ENCODE assay signal across 24 mouse cellular contexts in the genomic region with DNA sequence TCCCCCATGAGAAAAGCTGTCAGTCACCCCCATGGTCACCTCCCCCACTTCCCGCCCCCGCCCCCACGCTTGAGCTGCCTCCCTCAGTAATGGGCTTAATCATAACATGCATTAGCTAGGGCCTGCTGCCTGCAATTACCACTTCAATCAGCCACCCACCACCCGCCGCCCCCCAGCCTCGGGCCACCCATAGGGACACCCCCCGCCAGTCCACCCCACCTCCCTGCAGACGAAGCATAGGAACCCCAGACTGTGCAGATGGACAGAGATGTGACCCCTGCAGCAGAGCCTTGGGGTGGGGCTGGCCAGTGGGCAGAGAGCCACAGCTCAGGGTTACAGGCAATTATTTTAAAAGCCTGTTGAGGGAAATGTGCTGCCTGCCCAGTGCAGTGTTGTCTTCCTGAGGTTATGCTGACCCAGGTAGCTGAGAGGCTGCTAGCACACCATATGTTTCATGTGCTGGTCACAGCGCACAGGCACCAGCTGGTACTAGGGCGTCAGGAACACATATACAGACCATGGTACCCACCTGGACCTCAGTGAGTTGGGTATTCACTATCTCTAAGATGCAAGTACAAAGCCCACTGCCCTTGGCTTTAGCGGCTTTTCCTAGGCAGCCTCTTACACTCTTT. TPM values are rescaled to one million over a fixed set of nuclear protein-coding genes. Genes with fewer than 3 reads are reported as not detected.
A peak's percentile ranks its signal among the peaks of the same experiment; 100 is the strongest.
DNase-seq lines count a peak whose midpoint lies in the region; ATAC-seq lines count a peak whose summit lies in the region.
"Had no signal": no experiment of that assay in that cellular context is flagged by ENCODE, and none has a peak within 500 bp of the region (broad histone marks: within the 10 kb centered on the region; RNA-seq: fewer than 3 reads in every experiment).

No protein-coding gene starts in this region.

- H3K9me3 ChIP-seq in midbrain, embryonic 11.5 days (ENCODE audit: control insufficient read depth, low read length) = no peaks in the 10 kb centered on the region
- H3K9me3 ChIP-seq in midbrain, embryonic 10.5 days (replicated peaks) = no peaks in the 10 kb centered on the region
- H3K9me3 ChIP-seq in forebrain, embryonic 15.5 days = no peaks in the 10 kb centered on the region
- H3K9me3 ChIP-seq in hindbrain, embryonic 15.5 days = no peaks in the 10 kb centered on the region
- H3K9me3 ChIP-seq in neural tube, embryonic 13.5 days = no peaks in the 10 kb centered on the region
- H3K9me3 ChIP-seq: limb, embryonic 10.5 days had no signal

- WGBS in midbrain, embryonic 11.5 days = 47% methylated on average over 11 of the region's 11 CpGs
- WGBS in midbrain, embryonic 10.5 days = 41% methylated on average over 11 of the region's 11 CpGs
- 28% methylated on average over 11 of the region's 11 CpGs for WGBS in forebrain, embryonic 15.5 days
- WGBS in hindbrain, embryonic 15.5 days = 28% methylated on average over 11 of the region's 11 CpGs
- WGBS in neural tube, embryonic 13.5 days = 24% methylated on average over 11 of the region's 11 CpGs

- no peak overlapping the region for H3K9ac ChIP-seq in midbrain, embryonic 11.5 days (ENCODE audit: low read length)
- no peak overlapping the region for H3K9ac ChIP-seq in forebrain, embryonic 15.5 days (replicated peaks)
- no peak overlapping the region for H3K9ac ChIP-seq in hindbrain, embryonic 15.5 days
- no peak overlapping the region for H3K9ac ChIP-seq in neural tube, embryonic 13.5 days

- H3K27me3 ChIP-seq in midbrain, embryonic 11.5 days (ENCODE audit: control insufficient read depth, insufficient read depth, low read length) = no peaks in the 10 kb centered on the region; the same call in 1 of the 2 replicates
- H3K27me3 ChIP-seq in midbrain, embryonic 10.5 days (ENCODE audit: low read depth, poor library complexity, severe bottlenecking) = peaks cover 73% of the 10 kb centered on the region
- H3K27me3 ChIP-seq in forebrain, embryonic 15.5 days = no peaks in the 10 kb centered on the region
- no peaks in the 10 kb centered on the region for H3K27me3 ChIP-seq in hindbrain, embryonic 15.5 days
- H3K27me3 ChIP-seq in neural tube, embryonic 13.5 days = peaks cover 48% of the 10 kb centered on the region
- H3K27me3 ChIP-seq: Patski had no signal

- no peaks in the 10 kb centered on the region for H3K36me3 ChIP-seq in midbrain, embryonic 11.5 days (ENCODE audit: control insufficient read depth, insufficient read depth, low read length)
- no peaks in the 10 kb centered on the region for H3K36me3 ChIP-seq in midbrain, embryonic 10.5 days
- H3K36me3 ChIP-seq in forebrain, embryonic 15.5 days = no peaks in the 10 kb centered on the region
- no peaks in the 10 kb centered on the region for H3K36me3 ChIP-seq in hindbrain, embryonic 15.5 days
- no peaks in the 10 kb centered on the region for H3K36me3 ChIP-seq in neural tube, embryonic 13.5 days
- H3K36me3 ChIP-seq: limb, embryonic 10.5 days had no signal

- no peak overlapping the region for H3K4me2 ChIP-seq in midbrain, embryonic 11.5 days
- no peak overlapping the region for H3K4me2 ChIP-seq in forebrain, embryonic 15.5 days (replicated peaks)
- H3K4me2 ChIP-seq in hindbrain, embryonic 15.5 days = no peak overlapping the region
- H3K4me2 ChIP-seq in neural tube, embryonic 13.5 days = no peak overlapping the region
- H3K4me2 ChIP-seq: liver, embryonic 11.5 days had no signal

- H3K27ac ChIP-seq in midbrain, embryonic 11.5 days (ENCODE audit: low read depth, low read length) = no peak overlapping the region
- H3K27ac ChIP-seq in midbrain, embryonic 10.5 days (replicated peaks) = no peak overlapping the region
- H3K27ac ChIP-seq in forebrain, embryonic 15.5 days (replicated peaks) = no peak overlapping the region
- H3K27ac ChIP-seq in hindbrain, embryonic 15.5 days (replicated peaks) = no peak overlapping the region
- peak overlapping the region; percentile 71 for H3K27ac ChIP-seq in neural tube, embryonic 13.5 days (replicated peaks)
- H3K27ac ChIP-seq: layer of hippocampus, adult 2 months; limb, embryonic 10.5 days; macrophage had no signal

- peak; percentile 55 for ATAC-seq in midbrain, embryonic 11.5 days (ENCODE audit: low FRiP score)
- peak; percentile 57 for ATAC-seq in forebrain, embryonic 15.5 days (replicated peaks)
- peak; percentile 43; the same call in 1 of the 2 replicates for ATAC-seq in hindbrain, embryonic 15.5 days (ENCODE audit: low FRiP score, low read depth)
- ATAC-seq in neural tube, embryonic 13.5 days (ENCODE audit: low read depth) = peak; percentile 27; the same call in 1 of the 2 replicates
- ATAC-seq: activated CD4-positive, CD25-positive, alpha-beta regulatory T cell, adult 4 months; Patski had no signal

- H3K4me3 ChIP-seq in midbrain, embryonic 11.5 days (ENCODE audit: low read depth, low read length) = no peak overlapping the region
- no peak overlapping the region for H3K4me3 ChIP-seq in midbrain, embryonic 10.5 days
- H3K4me3 ChIP-seq in forebrain, embryonic 15.5 days = no peak overlapping the region
- no peak overlapping the region for H3K4me3 ChIP-seq in hindbrain, embryonic 15.5 days
- H3K4me3 ChIP-seq in neural tube, embryonic 13.5 days = no peak overlapping the region
- H3K4me3 ChIP-seq: layer of hippocampus, adult 2 months; limb, embryonic 10.5 days had no signal

- H3K4me1 ChIP-seq in midbrain, embryonic 11.5 days (ENCODE audit: control insufficient read depth, insufficient read depth, low read length) = no peaks in the 10 kb centered on the region
- H3K4me1 ChIP-seq in midbrain, embryonic 10.5 days = peaks cover 23% of the 10 kb centered on the region
- peaks cover 20% of the 10 kb centered on the region for H3K4me1 ChIP-seq in forebrain, embryonic 15.5 days
- H3K4me1 ChIP-seq in hindbrain, embryonic 15.5 days (replicated peaks) = peaks cover 18% of the 10 kb centered on the region
- peaks cover 23% of the 10 kb centered on the region for H3K4me1 ChIP-seq in neural tube, embryonic 13.5 days (replicated peaks)

- DNase-seq in midbrain, embryonic 11.5 days (ENCODE audit: low spot score, missing footprints) = no peak
- no peak for DNase-seq in midbrain, embryonic 10.5 days (ENCODE audit: low spot score)
- DNase-seq in adrenal gland, postnatal 14 days = no peak
- no peak for DNase-seq in right cerebral cortex, postnatal 4 days
- no peak for DNase-seq in thymus, postnatal 25 days
- DNase-seq: B cell, adult 2 months; cerebellum, postnatal 10 days; gastrocnemius, postnatal 25 days; kidney, adult 2 months; lung, adult 2 months had no signal

RNA-seq across cellular contexts. Expression of a gene that starts 8.0 kb away (rescaled TPM):
- 2.7 and 3.1 TPM in 2 replicates for polyA plus RNA-seq in midbrain, embryonic 11.5 days (2014; fragmentation: Nextera tagmentation; extraction: Ambion mirVana)
- 3.7 and 5.0 TPM in 2 replicates for polyA plus RNA-seq in midbrain, embryonic 10.5 days (2016; fragmentation: Nextera tagmentation; extraction: Ambion mirVana)
- polyA plus RNA-seq in forebrain, embryonic 15.5 days (2015; fragmentation: Nextera tagmentation; extraction: Ambion mirVana) = 19.4 and 21.1 TPM in 2 replicates
- polyA plus RNA-seq in hindbrain, embryonic 15.5 days (2015; fragmentation: Nextera tagmentation; extraction: Ambion mirVana) = 37.5 and 40.5 TPM in 2 replicates
- polyA plus RNA-seq in neural tube, embryonic 13.5 days (2015; fragmentation: Nextera tagmentation; extraction: Ambion mirVana) = 62.4 and 73.8 TPM in 2 replicates
- 0.70 and 2.6 TPM in 2 replicates for total RNA-seq in adrenal gland, postnatal 14 days (2021)
- total RNA-seq: gastrocnemius, postnatal 25 days had no signal
- polyA plus RNA-seq: lung, adult 2 months; macrophage had no signal

RNA-seq across cellular contexts. Expression of a gene that starts 18.8 kb away (rescaled TPM):
- not detected in 2 replicates for polyA plus RNA-seq in midbrain, embryonic 11.5 days (2014; fragmentation: Nextera tagmentation; extraction: Ambion mirVana)
- polyA plus RNA-seq in midbrain, embryonic 10.5 days (2016; fragmentation: Nextera tagmentation; extraction: Ambion mirVana) = 0.05 TPM in 1 of 2 replicates, not detected in the other
- polyA plus RNA-seq in forebrain, embryonic 15.5 days (2015; fragmentation: Nextera tagmentation; extraction: Ambion mirVana) = 0.92 and 1.2 TPM in 2 replicates
- 3.0 and 3.3 TPM in 2 replicates for polyA plus RNA-seq in hindbrain, embryonic 15.5 days (2015; fragmentation: Nextera tagmentation; extraction: Ambion mirVana)
- 6.6 and 7.1 TPM in 2 replicates for polyA plus RNA-seq in neural tube, embryonic 13.5 days (2015; fragmentation: Nextera tagmentation; extraction: Ambion mirVana)
- total RNA-seq in adrenal gland, postnatal 14 days (2021) = not detected in 2 replicates
- total RNA-seq: adrenal gland, postnatal 4 days; gastrocnemius, postnatal 25 days had no signal
- polyA plus RNA-seq: activated CD4-positive, CD25-positive, alpha-beta regulatory T cell, adult 4 months; heart, postnatal 0 days; kidney, adult 2 months; limb, embryonic 10.5 days; liver, embryonic 11.5 days; lung, adult 2 months; macrophage; stomach, embryonic 16.5 days had no signal

RNA-seq across cellular contexts. Expression of a gene that starts 26.1 kb away (rescaled TPM):
- polyA plus RNA-seq in midbrain, embryonic 11.5 days (2014; fragmentation: Nextera tagmentation; extraction: Ambion mirVana) = not detected in 2 replicates
- polyA plus RNA-seq in midbrain, embryonic 10.5 days (2016; fragmentation: Nextera tagmentation; extraction: Ambion mirVana) = not detected in 2 replicates
- not detected in 2 replicates for polyA plus RNA-seq in forebrain, embryonic 15.5 days (2015; fragmentation: Nextera tagmentation; extraction: Ambion mirVana)
- polyA plus RNA-seq in hindbrain, embryonic 15.5 days (2015; fragmentation: Nextera tagmentation; extraction: Ambion mirVana) = not detected in 2 replicates
- polyA plus RNA-seq in neural tube, embryonic 13.5 days (2015; fragmentation: Nextera tagmentation; extraction: Ambion mirVana) = 0.31 and 0.62 TPM in 2 replicates
- not detected in 2 replicates for total RNA-seq in adrenal gland, postnatal 14 days (2021)
- total RNA-seq: layer of hippocampus, adult 2 months; left cerebral cortex, adult 18-20 months had no signal
- polyA plus RNA-seq: activated CD4-positive, CD25-positive, alpha-beta regulatory T cell, adult 4 months; frontal cortex, adult 2 months; heart, postnatal 0 days; kidney, adult 2 months; liver, embryonic 11.5 days; macrophage; Patski had no signal

RNA-seq across cellular contexts. Expression of a gene that starts 39.5 kb away (rescaled TPM):
- not detected in 2 replicates for polyA plus RNA-seq in midbrain, embryonic 11.5 days (2014; fragmentation: Nextera tagmentation; extraction: Ambion mirVana)
- polyA plus RNA-seq in midbrain, embryonic 10.5 days (2016; fragmentation: Nextera tagmentation; extraction: Ambion mirVana) = not detected in 2 replicates
- not detected in 2 replicates for polyA plus RNA-seq in forebrain, embryonic 15.5 days (2015; fragmentation: Nextera tagmentation; extraction: Ambion mirVana)
- polyA plus RNA-seq in hindbrain, embryonic 15.5 days (2015; fragmentation: Nextera tagmentation; extraction: Ambion mirVana) = not detected in 2 replicates
- polyA plus RNA-seq in neural tube, embryonic 13.5 days (2015; fragmentation: Nextera tagmentation; extraction: Ambion mirVana) = not detected in 2 replicates
- not detected in 2 replicates for total RNA-seq in adrenal gland, postnatal 14 days (2021)
- total RNA-seq: adrenal gland, postnatal 4 days; gastrocnemius, postnatal 25 days; layer of hippocampus, adult 2 months; left cerebral cortex, adult 18-20 months had no signal
- polyA plus RNA-seq: activated CD4-positive, CD25-positive, alpha-beta regulatory T cell, adult 4 months; frontal cortex, adult 2 months; heart, postnatal 0 days; kidney, adult 2 months; limb, embryonic 10.5 days; liver, embryonic 11.5 days; lung, adult 2 months; macrophage had no signal

RNA-seq across cellular contexts. Expression of a gene that starts 40.2 kb away (rescaled TPM):
- not detected in 2 replicates for polyA plus RNA-seq in midbrain, embryonic 11.5 days (2014; fragmentation: Nextera tagmentation; extraction: Ambion mirVana)
- 0.12 TPM in 1 of 2 replicates, not detected in the other for polyA plus RNA-seq in midbrain, embryonic 10.5 days (2016; fragmentation: Nextera tagmentation; extraction: Ambion mirVana)
- not detected in 2 replicates for polyA plus RNA-seq in forebrain, embryonic 15.5 days (2015; fragmentation: Nextera tagmentation; extraction: Ambion mirVana)
- 0.06 TPM in 1 of 2 replicates, not detected in the other for polyA plus RNA-seq in hindbrain, embryonic 15.5 days (2015; fragmentation: Nextera tagmentation; extraction: Ambion mirVana)
- 0.57 and 1.7 TPM in 2 replicates for polyA plus RNA-seq in neural tube, embryonic 13.5 days (2015; fragmentation: Nextera tagmentation; extraction: Ambion mirVana)
- not detected in 2 replicates for total RNA-seq in adrenal gland, postnatal 14 days (2021)
- total RNA-seq: layer of hippocampus, adult 2 months; left cerebral cortex, adult 18-20 months had no signal
- polyA plus RNA-seq: activated CD4-positive, CD25-positive, alpha-beta regulatory T cell, adult 4 months; frontal cortex, adult 2 months; kidney, adult 2 months; Patski had no signal
